In the genomic region with DNA sequence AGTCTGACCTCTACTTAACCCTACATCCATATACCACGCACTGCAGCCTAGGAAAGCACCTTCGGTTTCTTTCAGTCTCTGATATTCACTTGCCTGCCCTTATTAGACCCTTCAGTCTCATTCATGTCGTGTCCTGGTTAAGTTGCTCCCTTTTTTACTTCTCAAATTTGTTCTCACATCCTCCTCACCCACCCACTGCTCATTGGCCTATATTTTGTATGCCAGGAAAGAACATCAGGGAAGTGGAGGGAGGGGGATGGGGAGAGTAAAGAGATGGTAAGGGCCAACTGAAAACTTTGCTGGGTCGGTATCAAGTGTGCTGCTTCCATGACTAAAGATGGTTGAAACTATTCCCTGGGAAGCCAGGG, we compare ENCODE assay signal across 8 mouse cellular contexts. TPM values are rescaled to one million over a fixed set of nuclear protein-coding genes. Genes with fewer than 3 reads are reported as not detected.
DNase-seq lines count a peak whose midpoint lies in the region; ATAC-seq and TF ChIP-seq lines count a peak whose summit lies in the region.

No protein-coding gene starts in this region.

- H3K36me3 ChIP-seq in C2C12 (ENCODE audit: control insufficient read depth, insufficient read depth): peaks cover 31% of the 10 kb centered on the region
- peaks cover 49% of the 10 kb centered on the region for H3K36me3 ChIP-seq in embryonic facial prominence, embryonic 10.5 days (replicated peaks)
- no peaks in the 10 kb centered on the region for H3K36me3 ChIP-seq in intestine, embryonic 15.5 days
- no peaks in the 10 kb centered on the region for H3K36me3 ChIP-seq in midbrain, embryonic 11.5 days (ENCODE audit: control insufficient read depth, insufficient read depth, low read length)

- peaks cover 22% of the 10 kb centered on the region for H3K4me1 ChIP-seq in embryonic facial prominence, embryonic 10.5 days
- H3K4me1 ChIP-seq in intestine, embryonic 15.5 days (replicated peaks): peaks cover 10% of the 10 kb centered on the region
- peaks cover 16% of the 10 kb centered on the region for H3K4me1 ChIP-seq in midbrain, embryonic 11.5 days (ENCODE audit: control insufficient read depth, insufficient read depth, low read length)

- no peaks in the 10 kb centered on the region for H3K9me3 ChIP-seq in embryonic facial prominence, embryonic 10.5 days
- H3K9me3 ChIP-seq in intestine, embryonic 15.5 days: no peaks in the 10 kb centered on the region
- H3K9me3 ChIP-seq in midbrain, embryonic 11.5 days (ENCODE audit: control insufficient read depth, low read length): no peaks in the 10 kb centered on the region

- H3K27me3 ChIP-seq in C2C12 (ENCODE audit: control insufficient read depth, insufficient read depth, insufficient read length): no peaks in the 10 kb centered on the region
- H3K27me3 ChIP-seq in embryonic facial prominence, embryonic 10.5 days (replicated peaks; ENCODE audit: low read depth, poor library complexity, severe bottlenecking): no peaks in the 10 kb centered on the region
- no peaks in the 10 kb centered on the region for H3K27me3 ChIP-seq in intestine, embryonic 15.5 days (replicated peaks)
- H3K27me3 ChIP-seq in midbrain, embryonic 11.5 days (ENCODE audit: control insufficient read depth, insufficient read depth, low read length): no peaks in the 10 kb centered on the region

- DNase-seq in frontal cortex, postnatal 10 days (ENCODE audit: low spot score in 2 of 2): peak; percentile 7 to 19
- DNase-seq in embryonic facial prominence, embryonic 10.5 days (ENCODE audit: low spot score): no peak
- peak; percentile 86 for DNase-seq in midbrain, embryonic 11.5 days (ENCODE audit: low spot score, missing footprints)
- DNase-seq in urinary bladder, adult 18-20 months (ENCODE audit: low spot score in 2 of 2): no peak
- no peak for DNase-seq in gastrocnemius, postnatal 36 days

- TF ChIP-seq CTCF in C2C12 (IDR thresholded peaks at IDR 0.05; ENCODE audit: control insufficient read depth, insufficient read depth, insufficient read length): no peak

- peak overlapping the region; percentile 64 for H3ac ChIP-seq in C2C12 (ENCODE audit: control insufficient read depth, insufficient read length, low read depth)

- peak overlapping the region; percentile 93 for H3K9ac ChIP-seq in intestine, embryonic 15.5 days
- peak overlapping the region; percentile 95 for H3K9ac ChIP-seq in midbrain, embryonic 11.5 days (ENCODE audit: low read length)

- intact Hi-C loops in gastrocnemius, postnatal 36 days (cut with DNase I): no loop called here

- 8% methylated on average over 4 of the region's 4 CpGs for WGBS in embryonic facial prominence, embryonic 10.5 days
- 2% methylated on average over 4 of the region's 4 CpGs for WGBS in intestine, embryonic 15.5 days
- 8% methylated on average over 4 of the region's 4 CpGs for WGBS in midbrain, embryonic 11.5 days

- peak overlapping the region; percentile 93 for H3K4me3 ChIP-seq in C2C12 (ENCODE audit: insufficient read depth, poor library complexity, severe bottlenecking)
- H3K4me3 ChIP-seq in embryonic facial prominence, embryonic 10.5 days: peak overlapping the region; percentile 98
- H3K4me3 ChIP-seq in intestine, embryonic 15.5 days (replicated peaks): peak overlapping the region; percentile 96
- peak overlapping the region; percentile 94 for H3K4me3 ChIP-seq in midbrain, embryonic 11.5 days (ENCODE audit: low read depth, low read length)

- peak overlapping the region; percentile 86 for H3K4me2 ChIP-seq in intestine, embryonic 15.5 days (replicated peaks)
- peak overlapping the region; percentile 72 for H3K4me2 ChIP-seq in midbrain, embryonic 11.5 days

- H3K79me3 ChIP-seq in C2C12 (ENCODE audit: low read depth): peaks cover 65% of the 10 kb centered on the region

- ATAC-seq in frontal cortex, adult (ENCODE audit: low TSS enrichment): no peak
- ATAC-seq in intestine, embryonic 15.5 days: no peak
- ATAC-seq in midbrain, embryonic 11.5 days (ENCODE audit: low FRiP score): no peak

- H3K27ac ChIP-seq in embryonic facial prominence, embryonic 10.5 days (replicated peaks): peak overlapping the region; percentile 98
- H3K27ac ChIP-seq in intestine, embryonic 15.5 days: peak overlapping the region; percentile 93; the same call in 1 of the 2 replicates
- no peak overlapping the region for H3K27ac ChIP-seq in midbrain, embryonic 11.5 days (ENCODE audit: low read depth, low read length)

- H3K79me2 ChIP-seq in C2C12 (ENCODE audit: control insufficient read depth, insufficient read depth): peaks cover 96% of the 10 kb centered on the region

TF ChIP-seq in C2C12, 6 proteins besides CTCF, POLR2A, EP300 and RAD21:
- TF ChIP-seq MYOG (IDR thresholded peaks at IDR 0.05; ENCODE audit: control insufficient read depth, extremely low read depth, insufficient read length) (no peak), FOSL1 (IDR thresholded peaks at IDR 0.05; ENCODE audit: insufficient read depth, low read length, poor library complexity, severe bottlenecking) (no peak), MYOD1 (IDR thresholded peaks at IDR 0.05; ENCODE audit: control insufficient read depth, insufficient read length, low read depth) (no peak), USF1 (IDR thresholded peaks at IDR 0.05; ENCODE audit: low read depth) (no peak)

RNA-seq across cellular contexts. Expression of a gene that starts 1.4 kb away (rescaled TPM):
- polyA plus RNA-seq in C2C12 (2012; fragmentation: generic; extraction: Trizol): 3.6 TPM
- polyA plus RNA-seq in embryonic facial prominence, embryonic 10.5 days (2016; fragmentation: Nextera tagmentation; extraction: Ambion mirVana): 42.0 and 44.6 TPM in 2 replicates
- 21.7 and 24.2 TPM in 2 replicates for polyA plus RNA-seq in intestine, embryonic 15.5 days (2015; fragmentation: Nextera tagmentation; extraction: Ambion mirVana)
- 30.5 and 30.6 TPM in 2 replicates for polyA plus RNA-seq in midbrain, embryonic 11.5 days (2014; fragmentation: Nextera tagmentation; extraction: Ambion mirVana)
- total RNA-seq in gastrocnemius, postnatal 36 days (2021): 10 to 100 TPM in 1 of 2 experiments, 1 to 10 TPM in 1; 8.7 to 10.4 TPM

RNA-seq across cellular contexts. Expression of a gene that starts 1.5 kb away (rescaled TPM):
- 22.3 TPM for polyA plus RNA-seq in C2C12 (2012; fragmentation: generic; extraction: Trizol)
- polyA plus RNA-seq in embryonic facial prominence, embryonic 10.5 days (2016; fragmentation: Nextera tagmentation; extraction: Ambion mirVana): 34.8 and 37.5 TPM in 2 replicates
- 26.3 and 30.2 TPM in 2 replicates for polyA plus RNA-seq in intestine, embryonic 15.5 days (2015; fragmentation: Nextera tagmentation; extraction: Ambion mirVana)
- polyA plus RNA-seq in midbrain, embryonic 11.5 days (2014; fragmentation: Nextera tagmentation; extraction: Ambion mirVana): 45.1 and 52.0 TPM in 2 replicates
- total RNA-seq in gastrocnemius, postnatal 36 days (2021): 1 to 10 TPM; 7.6 to 7.8 TPM

Comparison
In these comparisons a context has a peak if more than half of its experiments do, and no peak if none do; other contexts are left out.
1. DNase-seq: peak in frontal cortex, postnatal 10 days (2 of 2) and midbrain, embryonic 11.5 days (single experiment); none in embryonic facial prominence, embryonic 10.5 days (single experiment), urinary bladder, adult 18-20 months (0 of 2) and gastrocnemius, postnatal 36 days (0 of 2).
2. Peak in every context shown above with its lines, with median percentiles within 50 percentile points of each other: H3K4me3 ChIP-seq.